Mouse (Mus musculus): ENCODE results near the gene Clptm1. TPM values are rescaled to one million over a fixed set of nuclear protein-coding genes. Genes with fewer than 3 reads are reported as not detected.
A peak's percentile ranks its signal among the peaks of the same experiment; 100 is the strongest.

Gene Clptm1
- 79.7 and 85.8 TPM in 2 replicates for polyA plus RNA-seq (2015; fragmentation: Nextera tagmentation; extraction: Ambion mirVana)

GRCm38 (mm10) chr7:19664955-19665841 is at the start of gene Clptm1:
Gene Clptm1, minus strand, starts transcription at chr7:19665033.
- H3K4me3 ChIP-seq (replicated peaks): peak within 1 kb of the TSS; percentile 100

GRCm38 (mm10) chr7:19713598-19713997 is 48.8 kb upstream of the Clptm1 start:
- no peak for ATAC-seq (ENCODE audit: insufficient read depth, low FRiP score, low read depth)
- H3K36me3 ChIP-seq: peaks cover 35% of the 10 kb centered on the region
- H3K4me2 ChIP-seq: no peak overlapping the region
- no peaks in the 10 kb centered on the region for H3K9me3 ChIP-seq
- WGBS: 87% methylated on average over 9 of the region's 9 CpGs
- peaks cover 15% of the 10 kb centered on the region for H3K4me1 ChIP-seq
- H3K27me3 ChIP-seq (replicated peaks): no peaks in the 10 kb centered on the region
- H3K4me3 ChIP-seq (replicated peaks): no peak overlapping the region
- no peak overlapping the region for H3K9ac ChIP-seq
- no peak overlapping the region for H3K27ac ChIP-seq

More at GRCm38 (mm10) chr7:19664955-19665841, at the start of gene Clptm1:
- under 1% methylated on average over 63 of the region's 63 CpGs for WGBS
- Histone ChIP-seq H3K4me2 (peak within 1 kb of the TSS; percentile 83), H3K27me3 (replicated peaks) (no peaks in the 10 kb centered on the region), H3K9ac (peak within 1 kb of the TSS; percentile 99), H3K4me1 (peaks cover 22% of the 10 kb centered on the region), H3K9me3 (no peaks in the 10 kb centered on the region), H3K36me3 (0 out of 2 replicates have a peak, but pooled peaks cover 6% of the 10 kb centered on the region), H3K27ac (peak within 1 kb of the TSS; percentile 96)
- ATAC-seq (ENCODE audit: insufficient read depth, low FRiP score, low read depth): peak; percentile 88

- Histone ChIP-seq H3K27me3 (replicated peaks) (no peaks in the 10 kb centered on the region), H3K36me3 (peaks cover 38% of the 10 kb centered on the region), H3K9me3 (no peaks in the 10 kb centered on the region), H3K9ac (no peak overlapping the region), H3K27ac (no peak overlapping the region), H3K4me2 (no peak overlapping the region), H3K4me3 (replicated peaks) (no peak overlapping the region), H3K4me1 (peaks cover 15% of the 10 kb centered on the region)
- 45% methylated on average over 4 of the region's 4 CpGs for WGBS
- no peak for ATAC-seq (ENCODE audit: insufficient read depth, low FRiP score, low read depth)
Measured at GRCm38 (mm10) chr7:19713196-19713595, 48.4 kb upstream of the Clptm1 start.

GRCm38 (mm10) chr7:19712414-19712813 is 47.6 kb upstream of the Clptm1 start:
- no peak for ATAC-seq (ENCODE audit: insufficient read depth, low FRiP score, low read depth)
- WGBS: 73% methylated on average over 4 of the region's 4 CpGs

GRCm38 (mm10) chr7:19710650-19711049 is 45.8 kb upstream of the Clptm1 start:
- ATAC-seq (ENCODE audit: insufficient read depth, low FRiP score, low read depth): no peak
- no peaks in the 10 kb centered on the region for H3K9me3 ChIP-seq
- H3K27ac ChIP-seq: no peak overlapping the region
- WGBS: 87% methylated on average over 10 of the region's 10 CpGs
- no peak overlapping the region for H3K9ac ChIP-seq
- H3K27me3 ChIP-seq (replicated peaks): no peaks in the 10 kb centered on the region
- no peak overlapping the region for H3K4me3 ChIP-seq (replicated peaks)
- H3K4me1 ChIP-seq: peaks cover 9% of the 10 kb centered on the region; the same call in 1 of the 2 replicates
- no peak overlapping the region for H3K4me2 ChIP-seq
- peaks cover 43% of the 10 kb centered on the region for H3K36me3 ChIP-seq

More at GRCm38 (mm10) chr7:19712414-19712813, 47.6 kb upstream of the Clptm1 start:
- H3K27ac ChIP-seq: no peak overlapping the region
- H3K4me3 ChIP-seq (replicated peaks): no peak overlapping the region
- H3K4me1 ChIP-seq: peaks cover 15% of the 10 kb centered on the region
- no peak overlapping the region for H3K4me2 ChIP-seq
- H3K9ac ChIP-seq: no peak overlapping the region
- H3K27me3 ChIP-seq (replicated peaks): no peaks in the 10 kb centered on the region
- H3K36me3 ChIP-seq: peaks cover 43% of the 10 kb centered on the region
- no peaks in the 10 kb centered on the region for H3K9me3 ChIP-seq

GRCm38 (mm10) chr7:19705271-19705670 is 40.4 kb upstream of the Clptm1 start:
- Histone ChIP-seq H3K36me3 (peaks cover 42% of the 10 kb centered on the region), H3K27ac (no peak overlapping the region), H3K4me2 (no peak overlapping the region), H3K27me3 (replicated peaks) (no peaks in the 10 kb centered on the region), H3K9ac (no peak overlapping the region), H3K4me1 (peaks cover 12% of the 10 kb centered on the region; the same call in 1 of the 2 replicates), H3K4me3 (replicated peaks) (no peak overlapping the region), H3K9me3 (no peaks in the 10 kb centered on the region)
- ATAC-seq (ENCODE audit: insufficient read depth, low FRiP score, low read depth): no peak
- WGBS: 96% methylated on average over 7 of the region's 7 CpGs

- Histone ChIP-seq H3K27ac (no peak overlapping the region), H3K4me2 (no peak overlapping the region), H3K9ac (no peak overlapping the region), H3K4me3 (replicated peaks) (no peak overlapping the region), H3K9me3 (no peaks in the 10 kb centered on the region), H3K27me3 (replicated peaks) (no peaks in the 10 kb centered on the region), H3K4me1 (peaks cover 17% of the 10 kb centered on the region), H3K36me3 (peaks cover 37% of the 10 kb centered on the region)
- no peak for ATAC-seq (ENCODE audit: insufficient read depth, low FRiP score, low read depth)
- WGBS: 85% methylated on average over 4 of the region's 4 CpGs
Measured at GRCm38 (mm10) chr7:19704475-19704874, 39.6 kb upstream of the Clptm1 start.

GRCm38 (mm10) chr7:19702859-19703555 is 38.2 kb upstream of the Clptm1 start:
- H3K4me1 ChIP-seq: peaks cover 31% of the 10 kb centered on the region
- 88% methylated on average over 16 of the region's 16 CpGs for WGBS

GRCm38 (mm10) chr7:19701069-19701761 is 36.4 kb upstream of the Clptm1 start:
- peaks cover 31% of the 10 kb centered on the region for H3K4me1 ChIP-seq
- no peak overlapping the region for H3K9ac ChIP-seq
- peak overlapping the region; percentile 26 for H3K4me2 ChIP-seq
- peaks cover 20% of the 10 kb centered on the region for H3K36me3 ChIP-seq
- peak; percentile 85 for ATAC-seq (ENCODE audit: insufficient read depth, low FRiP score, low read depth)
- no peaks in the 10 kb centered on the region for H3K27me3 ChIP-seq (replicated peaks)
- peak overlapping the region; percentile 65; the same call in 1 of the 2 replicates for H3K27ac ChIP-seq
- WGBS: 33% methylated on average over 21 of the region's 22 CpGs
- H3K9me3 ChIP-seq: no peaks in the 10 kb centered on the region
- no peak overlapping the region for H3K4me3 ChIP-seq (replicated peaks)

More at GRCm38 (mm10) chr7:19702859-19703555, 38.2 kb upstream of the Clptm1 start:
- ATAC-seq (ENCODE audit: insufficient read depth, low FRiP score, low read depth): no peak
- Histone ChIP-seq H3K9ac (no peak overlapping the region), H3K9me3 (no peaks in the 10 kb centered on the region), H3K4me2 (no peak overlapping the region), H3K27ac (no peak overlapping the region), H3K27me3 (replicated peaks) (no peaks in the 10 kb centered on the region), H3K36me3 (peaks cover 25% of the 10 kb centered on the region), H3K4me3 (replicated peaks) (no peak overlapping the region)

- peak overlapping the region; percentile 65 for H3K27ac ChIP-seq
- 58% methylated on average over 12 of the region's 12 CpGs for WGBS
- H3K9ac ChIP-seq: no peak overlapping the region
- no peaks in the 10 kb centered on the region for H3K9me3 ChIP-seq
- H3K27me3 ChIP-seq (replicated peaks): no peaks in the 10 kb centered on the region
- peak overlapping the region; percentile 26 for H3K4me2 ChIP-seq
- peaks cover 20% of the 10 kb centered on the region for H3K36me3 ChIP-seq
- H3K4me3 ChIP-seq (replicated peaks): no peak overlapping the region
- H3K4me1 ChIP-seq: peaks cover 31% of the 10 kb centered on the region
- ATAC-seq (ENCODE audit: insufficient read depth, low FRiP score, low read depth): no peak
Measured at GRCm38 (mm10) chr7:19700299-19701068, 35.7 kb upstream of the Clptm1 start.

GRCm38 (mm10) chr7:19699827-19700148 is 35.0 kb upstream of the Clptm1 start:
- Histone ChIP-seq H3K9me3 (no peaks in the 10 kb centered on the region), H3K27ac (no peak overlapping the region), H3K36me3 (peaks cover 20% of the 10 kb centered on the region), H3K27me3 (replicated peaks) (no peaks in the 10 kb centered on the region), H3K9ac (no peak overlapping the region), H3K4me1 (peaks cover 34% of the 10 kb centered on the region), H3K4me3 (replicated peaks) (no peak overlapping the region), H3K4me2 (no peak overlapping the region)
- ATAC-seq (ENCODE audit: insufficient read depth, low FRiP score, low read depth): no peak
- WGBS: 82% methylated on average over 4 of the region's 4 CpGs
